Mouse (Mus musculus): ENCODE data around the gene Mdn1.

GRCm38 (mm10) chr4:32683061-32683582 is 26.2 kb downstream of the Mdn1 start:
- no peak for TF ChIP-seq MAX (IDR thresholded peaks at IDR 0.05; ENCODE audit: low read depth)
- no peak for TF ChIP-seq POLR2A (IDR thresholded peaks at IDR 0.05; ENCODE audit: insufficient read length, low read depth)
- TF ChIP-seq CEBPB (IDR thresholded peaks at IDR 0.05; ENCODE audit: insufficient read depth, poor library complexity, severe bottlenecking), result no peak
- TF ChIP-seq TCF3 (IDR thresholded peaks at IDR 0.05; ENCODE audit: insufficient read length, low read depth), result no peak
- no peak for TF ChIP-seq TCF12 (IDR thresholded peaks at IDR 0.05; ENCODE audit: insufficient read depth, poor library complexity, severe bottlenecking)
- no peak for TF ChIP-seq USF1 (IDR thresholded peaks at IDR 0.05; ENCODE audit: low read depth)
- TF ChIP-seq POLR2AphosphoS2 (IDR thresholded peaks at IDR 0.05; ENCODE audit: insufficient read length, low read depth), result no peak
- TF ChIP-seq E2F4 (IDR thresholded peaks at IDR 0.05; ENCODE audit: insufficient read depth), result no peak
